Mouse (Mus musculus): Measurements from ENCODE around the gene Krt27. TPM values are rescaled to one million over a fixed set of nuclear protein-coding genes. Genes with fewer than 3 reads are reported as not detected.
A peak's percentile ranks its signal among the peaks of the same experiment; 100 is the strongest.

Krt27 gene
- polyA plus RNA-seq, 1 experiment from 2014 or later: not detected

GRCm38 (mm10) chr11:99316543-99316942, 34.4 kb downstream of the Krt27 start:
- Histone ChIP-seq H3K4me1 (replicated peaks; ENCODE audit: control insufficient read depth, insufficient read depth, low read length) (no peaks in the 10 kb centered on the region), H3K9me3 (ENCODE audit: control insufficient read depth, low read length) (no peaks in the 10 kb centered on the region), H3K4me3 (ENCODE audit: low read depth, low read length) (no peak overlapping the region), H3K27me3 (ENCODE audit: control insufficient read depth, insufficient read depth, low read length) (no peaks in the 10 kb centered on the region), H3K9ac (ENCODE audit: low read depth, low read length) (no peak overlapping the region), H3K27ac (ENCODE audit: low read depth, low read length) (no peak overlapping the region), H3K4me2 (replicated peaks; ENCODE audit: low read depth, low read length) (no peak overlapping the region), H3K36me3 (ENCODE audit: control insufficient read depth, insufficient read depth, low read length) (no peaks in the 10 kb centered on the region)
- ATAC-seq (ENCODE audit: low FRiP score) (no peak), DNase-seq (ENCODE audit: low spot score) (no peak)
- WGBS: 60% methylated on average over 8 of the region's 8 CpGs

GRCm38 (mm10) chr11:99314594-99314993, 36.3 kb downstream of the Krt27 start:
- no peak for ATAC-seq (ENCODE audit: low FRiP score)
- no peaks in the 10 kb centered on the region for H3K27me3 ChIP-seq (ENCODE audit: control insufficient read depth, insufficient read depth, low read length)
- no peaks in the 10 kb centered on the region for H3K4me1 ChIP-seq (replicated peaks; ENCODE audit: control insufficient read depth, insufficient read depth, low read length)
- no peak overlapping the region for H3K9ac ChIP-seq (ENCODE audit: low read depth, low read length)
- no peaks in the 10 kb centered on the region for H3K36me3 ChIP-seq (ENCODE audit: control insufficient read depth, insufficient read depth, low read length)
- no peak overlapping the region for H3K27ac ChIP-seq (ENCODE audit: low read depth, low read length)
- H3K9me3 ChIP-seq (ENCODE audit: control insufficient read depth, low read length): no peaks in the 10 kb centered on the region
- no peak for DNase-seq (ENCODE audit: low spot score)
- no peak overlapping the region for H3K4me2 ChIP-seq (replicated peaks; ENCODE audit: low read depth, low read length)
- 80% methylated on average over 2 of the region's 2 CpGs for WGBS
- H3K4me3 ChIP-seq (ENCODE audit: low read depth, low read length): no peak overlapping the region

GRCm38 (mm10) chr11:99310882-99311281, 40.0 kb downstream of the Krt27 start:
- ATAC-seq (ENCODE audit: low FRiP score): no peak
- Histone ChIP-seq H3K9me3 (ENCODE audit: control insufficient read depth, low read length) (no peaks in the 10 kb centered on the region), H3K4me1 (replicated peaks; ENCODE audit: control insufficient read depth, insufficient read depth, low read length) (no peaks in the 10 kb centered on the region), H3K4me2 (replicated peaks; ENCODE audit: low read depth, low read length) (no peak overlapping the region), H3K27ac (ENCODE audit: low read depth, low read length) (no peak overlapping the region), H3K27me3 (ENCODE audit: control insufficient read depth, insufficient read depth, low read length) (no peaks in the 10 kb centered on the region), H3K4me3 (ENCODE audit: low read depth, low read length) (no peak overlapping the region), H3K36me3 (ENCODE audit: control insufficient read depth, insufficient read depth, low read length) (no peaks in the 10 kb centered on the region), H3K9ac (ENCODE audit: low read depth, low read length) (no peak overlapping the region)
- peak; percentile 62 for DNase-seq (ENCODE audit: low spot score)
- 96% methylated on average over 1 of the region's 1 CpGs for WGBS

- H3K27ac ChIP-seq (ENCODE audit: low read depth, low read length): no peak overlapping the region
- H3K4me2 ChIP-seq (replicated peaks; ENCODE audit: low read depth, low read length): no peak overlapping the region
- DNase-seq (ENCODE audit: low spot score): peak; percentile 79
- H3K4me3 ChIP-seq (ENCODE audit: low read depth, low read length): no peak overlapping the region
- H3K4me1 ChIP-seq (replicated peaks; ENCODE audit: control insufficient read depth, insufficient read depth, low read length): no peaks in the 10 kb centered on the region
- WGBS: 41% methylated on average over 2 of the region's 2 CpGs
- H3K27me3 ChIP-seq (ENCODE audit: control insufficient read depth, insufficient read depth, low read length): no peaks in the 10 kb centered on the region
- no peak for ATAC-seq (ENCODE audit: low FRiP score)
- H3K9ac ChIP-seq (ENCODE audit: low read depth, low read length): no peak overlapping the region
- H3K36me3 ChIP-seq (ENCODE audit: control insufficient read depth, insufficient read depth, low read length): no peaks in the 10 kb centered on the region
- H3K9me3 ChIP-seq (ENCODE audit: control insufficient read depth, low read length): no peaks in the 10 kb centered on the region
These were observed 43.3 kb downstream of the Krt27 start for GRCm38 (mm10) chr11:99307579-99307978.

Other genes with a start within 250 kb of the Krt27 start
- 0.17 and 0.31 TPM in 2 replicates for gene Ccr7, start 196.0 kb downstream of the Krt27 start, polyA plus RNA-seq (2014; fragmentation: Nextera tagmentation; extraction: Ambion mirVana)
- 217 and 219 TPM in 2 replicates for gene Smarce1, start 120.1 kb downstream of the Krt27 start, polyA plus RNA-seq (2014; fragmentation: Nextera tagmentation; extraction: Ambion mirVana)
- gene Krt222, start 107.0 kb downstream of the Krt27 start, polyA plus RNA-seq (2014; fragmentation: Nextera tagmentation; extraction: Ambion mirVana): 0.67 and 0.80 TPM in 2 replicates
- 0.10 TPM in 1 of 2 replicates, not detected in the other for gene Krt24, start 65.8 kb downstream of the Krt27 start, polyA plus RNA-seq (2014; fragmentation: Nextera tagmentation; extraction: Ambion mirVana)
- not detected in 2 replicates for gene Krt25, start 28.2 kb downstream of the Krt27 start, polyA plus RNA-seq (2014; fragmentation: Nextera tagmentation; extraction: Ambion mirVana)
- 0.12 and 0.24 TPM in 2 replicates for gene Krt26, start 13.1 kb downstream of the Krt27 start, polyA plus RNA-seq (2014; fragmentation: Nextera tagmentation; extraction: Ambion mirVana)
- 0.39 and 0.60 TPM in 2 replicates for gene Krt28, start 23.8 kb upstream of the Krt27 start, polyA plus RNA-seq (2014; fragmentation: Nextera tagmentation; extraction: Ambion mirVana)
- gene Krt10, start 38.3 kb upstream of the Krt27 start, polyA plus RNA-seq (2014; fragmentation: Nextera tagmentation; extraction: Ambion mirVana): 27.8 and 35.1 TPM in 2 replicates
- not detected in 2 replicates for gene Krt12, start 71.2 kb upstream of the Krt27 start, polyA plus RNA-seq (2014; fragmentation: Nextera tagmentation; extraction: Ambion mirVana)
- gene Krt20, start 87.0 kb upstream of the Krt27 start, polyA plus RNA-seq (2014; fragmentation: Nextera tagmentation; extraction: Ambion mirVana): 0.42 and 0.48 TPM in 2 replicates
- gene Krt23, start 142.0 kb upstream of the Krt27 start, polyA plus RNA-seq (2014; fragmentation: Nextera tagmentation; extraction: Ambion mirVana): not detected in 2 replicates
- gene Krt39, start 170.2 kb upstream of the Krt27 start, polyA plus RNA-seq (2014; fragmentation: Nextera tagmentation; extraction: Ambion mirVana): not detected in 2 replicates
- gene Krt40, start 192.1 kb upstream of the Krt27 start, polyA plus RNA-seq (2014; fragmentation: Nextera tagmentation; extraction: Ambion mirVana): not detected in 2 replicates
- not detected in 2 replicates for gene Krtap3-3, start 199.8 kb upstream of the Krt27 start, polyA plus RNA-seq (2014; fragmentation: Nextera tagmentation; extraction: Ambion mirVana)
- gene Krtap3-2, start 205.7 kb upstream of the Krt27 start, polyA plus RNA-seq (2014; fragmentation: Nextera tagmentation; extraction: Ambion mirVana): not detected in 2 replicates
- not detected in 2 replicates for gene Gm11939, start 208.4 kb upstream of the Krt27 start, polyA plus RNA-seq (2014; fragmentation: Nextera tagmentation; extraction: Ambion mirVana)
- not detected in 2 replicates for gene Krtap3-1, start 215.5 kb upstream of the Krt27 start, polyA plus RNA-seq (2014; fragmentation: Nextera tagmentation; extraction: Ambion mirVana)
- not detected in 2 replicates for gene Krtap1-5, start 229.9 kb upstream of the Krt27 start, polyA plus RNA-seq (2014; fragmentation: Nextera tagmentation; extraction: Ambion mirVana)
- gene Krtap1-4, start 232.6 kb upstream of the Krt27 start, polyA plus RNA-seq (2014; fragmentation: Nextera tagmentation; extraction: Ambion mirVana): not detected in 2 replicates
- gene Krtap1-3, start 240.2 kb upstream of the Krt27 start, polyA plus RNA-seq (2014; fragmentation: Nextera tagmentation; extraction: Ambion mirVana): not detected in 2 replicates
- gene Krtap9-3, start 247.0 kb upstream of the Krt27 start, polyA plus RNA-seq (2014; fragmentation: Nextera tagmentation; extraction: Ambion mirVana): not detected in 2 replicates

Data from hindbrain, embryonic 11.5 days (tissue).